15 mouse cellular contexts compared by ENCODE assay signal in the genomic region with DNA sequence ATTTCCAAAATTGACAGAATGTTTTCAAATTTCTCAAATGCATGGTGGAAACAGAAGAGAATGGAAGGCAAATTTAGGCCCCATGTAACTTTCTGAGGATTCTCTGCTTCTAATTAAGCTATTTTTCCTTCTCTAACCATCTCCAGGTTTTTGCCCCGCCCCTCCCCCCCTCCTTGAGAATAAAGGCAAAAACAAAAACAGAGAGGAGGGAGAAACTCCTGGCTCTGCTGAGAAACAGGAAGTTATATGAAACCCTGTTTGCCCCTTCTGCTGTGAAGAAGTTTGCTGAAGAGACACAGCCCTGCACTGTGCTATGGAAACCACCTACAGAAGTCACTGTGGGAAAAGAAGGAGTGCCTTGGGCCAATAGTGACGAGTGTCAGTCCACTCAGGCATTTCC.
"Had no signal": no experiment of that assay in that cellular context is flagged by ENCODE, and none has a peak within 500 bp of the region (broad histone marks: within the 10 kb centered on the region; RNA-seq: fewer than 3 reads in every experiment).

No protein-coding gene starts in this region.

- H3K9ac ChIP-seq: limb, embryonic 15.5 days; liver, embryonic 12.5 days; lung, embryonic 14.5 days; midbrain, embryonic 12.5 days; neural tube, embryonic 15.5 days had no signal

- H3K36me3 ChIP-seq: limb, embryonic 15.5 days; liver, embryonic 12.5 days; midbrain, embryonic 12.5 days; neural tube, embryonic 15.5 days had no signal

- DNase-seq: kidney, adult 9 months; kidney, postnatal 10 days; kidney, postnatal 4 days; lung, embryonic 14.5 days; lung, postnatal 10 days; lung, postnatal 4 days; right cerebral cortex, adult 18-20 months; thymus, adult 18-20 months; thymus, postnatal 14 days had no signal

- H3K9me3 ChIP-seq: limb, embryonic 15.5 days; liver, embryonic 12.5 days; midbrain, embryonic 12.5 days; neural tube, embryonic 15.5 days had no signal

- ATAC-seq: liver, embryonic 12.5 days had no signal

- H3K4me3 ChIP-seq: left cerebral cortex, adult 2 months; limb, embryonic 15.5 days; liver, embryonic 12.5 days; midbrain, embryonic 12.5 days; myocyte; neural tube, embryonic 15.5 days had no signal

- H3K4me2 ChIP-seq: limb, embryonic 15.5 days; liver, embryonic 12.5 days; lung, embryonic 14.5 days; midbrain, embryonic 12.5 days; neural tube, embryonic 15.5 days had no signal

- H3K4me1 ChIP-seq: limb, embryonic 15.5 days; liver, embryonic 12.5 days; midbrain, embryonic 12.5 days; neural tube, embryonic 15.5 days had no signal

- H3K27me3 ChIP-seq: limb, embryonic 15.5 days; liver, embryonic 12.5 days; midbrain, embryonic 12.5 days; neural tube, embryonic 15.5 days had no signal

- H3K27ac ChIP-seq: left cerebral cortex, adult 2 months; limb, embryonic 15.5 days; liver, embryonic 12.5 days; midbrain, embryonic 12.5 days; neural tube, embryonic 15.5 days had no signal
